Mouse (Mus musculus) cerebellum, adult 2 months (tissue): ENCODE measurements around the gene Sh3d21. TPM values are rescaled to one million over a fixed set of nuclear protein-coding genes. Genes with fewer than 3 reads are reported as not detected.

ENCODE experiments used
- DNase-seq, 2 experiments: peaks; one replicate each; pipeline ENCODE4 v3.0.0; 2021
- H3K27ac ChIP-seq: fragments of 200-500 bp; 2 replicates; pipeline ENCODE4 v1.5.1; 2012; ENCODE audit warnings: low read length, control low read depth, inconsistent platforms; ENCODE audit not compliant: insufficient read depth
- H3K27me3 ChIP-seq: fragments of 200-500 bp; 2 replicates; pipeline ENCODE4 v1.6.1; 2012; ENCODE audit warnings: inconsistent platforms, mild to moderate bottlenecking, low read length, moderate library complexity; ENCODE audit not compliant: control insufficient read depth, insufficient read depth
- H3K4me1 ChIP-seq: fragments of 200-500 bp; 2 replicates; pipeline ENCODE4 v1.6.1; 2011; ENCODE audit warnings: low read length; ENCODE audit not compliant: control insufficient read depth, insufficient read depth
- H3K4me3 ChIP-seq: fragments of 200-500 bp; replicated peaks from 2 replicates; pipeline ENCODE3; 2011; ENCODE audit warnings: mild to moderate bottlenecking, low read depth, low read length, control low read depth; ENCODE audit not compliant: insufficient read depth
- CTCF ChIP-seq: fragments of 200-500 bp; IDR thresholded peaks from 2 replicates; pipeline ENCODE4 v1.5.1; 2011; ENCODE audit warnings: low read depth, mild to moderate bottlenecking, control low read depth, low read length, moderate library complexity, borderline replicate concordance; ENCODE audit not compliant: insufficient read depth
- POLR2A ChIP-seq: fragments of 200-500 bp; IDR thresholded peaks from 2 replicates; pipeline ENCODE4 v1.6.1; 2011; ENCODE audit warnings: low read length, control low read depth, borderline replicate concordance; ENCODE audit not compliant: insufficient read depth
- WGBS: fragments of 180-500 bp; shearing (Covaris S2); methylation state at CpG from one replicate; pipeline ENCODE4 v1.1.7; 2018; 5-methylcytosine and 5-hydroxymethylcytosine counted together
- polyA plus RNA-seq: library from polyadenylated mRNA; depleted of rRNA; stranded (reverse); fragments of >200 nt; gene quantifications from 2 replicates; pipeline ENCODE4 v1.2.3, GENCODE M21; 2012

The Sh3d21 gene
- polyA plus RNA-seq, 1 experiment, result 2.0 TPM

GRCm38 (mm10) chr4:126134236-126134635 lies 29.1 kb downstream of the Sh3d21 start:
- Histone ChIP-seq H3K27ac (no peak overlapping the region), H3K27me3 (no peaks in the 10 kb centered on the region), H3K4me1 (peaks cover 24% of the 10 kb centered on the region), H3K4me3 (no peak overlapping the region)
- 75% methylated on average over 4 of the region's 4 CpGs for WGBS
- TF ChIP-seq POLR2A (no peak), CTCF (no peak)
- no peak for DNase-seq

- Histone ChIP-seq H3K27ac (0 out of 2 replicates have a peak overlapping the region, but pooled peaks have one; percentile 4), H3K4me1 (peaks cover 24% of the 10 kb centered on the region)
- 39% methylated on average over 6 of the region's 6 CpGs for WGBS
Measured at GRCm38 (mm10) chr4:126132636-126133264, 30.5 kb downstream of the Sh3d21 start.

GRCm38 (mm10) chr4:126131290-126132121 lies 31.8 kb downstream of the Sh3d21 start:
- H3K4me3 ChIP-seq, result no peak overlapping the region
- WGBS, result 34% methylated on average over 10 of the region's 10 CpGs
- no peaks in the 10 kb centered on the region for H3K27me3 ChIP-seq
- peaks cover 24% of the 10 kb centered on the region for H3K4me1 ChIP-seq
- peak in 1 of 2 experiments; percentile 39 for DNase-seq
- no peak overlapping the region for H3K27ac ChIP-seq
- no peak for TF ChIP-seq CTCF
- no peak for TF ChIP-seq POLR2A

More at GRCm38 (mm10) chr4:126132636-126133264, 30.5 kb downstream of the Sh3d21 start:
- Histone ChIP-seq H3K27me3 (no peaks in the 10 kb centered on the region), H3K4me3 (no peak overlapping the region)
- no peak for TF ChIP-seq POLR2A
- no peak for TF ChIP-seq CTCF
- no peak for DNase-seq

- no peak overlapping the region for H3K4me3 ChIP-seq
- no peaks in the 10 kb centered on the region for H3K27me3 ChIP-seq
- TF ChIP-seq CTCF (no peak), POLR2A (no peak)
- 56% methylated on average over 11 of the region's 11 CpGs for WGBS
- no peak overlapping the region for H3K27ac ChIP-seq
- no peak for DNase-seq
- peaks cover 24% of the 10 kb centered on the region for H3K4me1 ChIP-seq
Measured at GRCm38 (mm10) chr4:126130502-126130901, 32.8 kb downstream of the Sh3d21 start.

- no peaks in the 10 kb centered on the region for H3K27me3 ChIP-seq
- peak; percentile 50 to 58 for DNase-seq
- TF ChIP-seq POLR2A (no peak), CTCF (no peak)
- WGBS, result 15% methylated on average over 10 of the region's 10 CpGs
- H3K4me3 ChIP-seq, result no peak overlapping the region
- peak overlapping the region; percentile 58 for H3K27ac ChIP-seq
- H3K4me1 ChIP-seq, result peaks cover 34% of the 10 kb centered on the region
Measured at GRCm38 (mm10) chr4:126123309-126124040, 39.8 kb downstream of the Sh3d21 start.

GRCm38 (mm10) chr4:126120506-126120905 lies 42.8 kb downstream of the Sh3d21 start:
- Histone ChIP-seq H3K4me1 (peaks cover 62% of the 10 kb centered on the region), H3K27ac (peak overlapping the region; percentile 92), H3K27me3 (no peaks in the 10 kb centered on the region), H3K4me3 (no peak overlapping the region)
- 12% methylated on average over 2 of the region's 2 CpGs for WGBS
- TF ChIP-seq POLR2A (no peak), CTCF (no peak)
- peak; percentile 57 to 69 for DNase-seq

GRCm38 (mm10) chr4:126120052-126120451 lies 43.2 kb downstream of the Sh3d21 start:
- WGBS, result 8% methylated on average over 5 of the region's 5 CpGs
- no peaks in the 10 kb centered on the region for H3K27me3 ChIP-seq
- H3K4me3 ChIP-seq, result no peak overlapping the region
- peak; percentile 82 to 94 for DNase-seq
- peaks cover 67% of the 10 kb centered on the region for H3K4me1 ChIP-seq
- peak overlapping the region; percentile 92 for H3K27ac ChIP-seq
- TF ChIP-seq CTCF (no peak), POLR2A (no peak)
